Mouse (Mus musculus): Measurements from ENCODE around the gene Slc22a6. TPM values are rescaled to one million over a fixed set of nuclear protein-coding genes. Genes with fewer than 3 reads are reported as not detected.

The Slc22a6 gene
- total and polyA plus RNA-seq, 3 experiments, result not detected

DNA sequence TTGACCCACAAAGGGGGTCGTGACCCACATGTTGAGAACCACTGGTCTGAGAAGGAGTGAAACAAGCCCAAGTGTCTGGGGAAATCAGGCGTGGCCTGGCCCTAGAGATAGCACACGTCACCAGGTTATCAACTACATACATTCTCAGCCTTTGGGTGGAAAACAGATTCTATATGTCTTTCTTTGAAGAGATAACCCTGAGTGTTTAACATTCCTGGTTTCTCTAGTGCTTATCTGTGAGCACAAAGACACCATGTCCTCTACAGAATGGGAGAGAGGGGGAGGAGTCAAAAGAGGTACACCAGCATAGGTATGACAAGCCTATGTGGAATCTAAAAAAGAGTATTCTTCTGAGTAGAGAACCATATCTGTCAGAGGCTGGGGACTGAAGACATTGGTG, 14.9 kb upstream of the Slc22a6 start (continued):
- TF ChIP-seq SIN3A (IDR thresholded peaks at IDR 0.05; ENCODE audit: low read length) (peak; percentile 39; the same call in 1 of the 2 replicates), CHD1 (IDR thresholded peaks at IDR 0.05; ENCODE audit: low read depth, low read length) (no peak), ZKSCAN1 (IDR thresholded peaks at IDR 0.05; ENCODE audit: low read depth, low read length) (no peak), TCF12 (IDR thresholded peaks at IDR 0.05; ENCODE audit: low read depth, low read length) (peak; percentile 98), CTCF (IDR thresholded peaks at IDR 0.05 in 2 of 3, conservative IDR thresholded peaks at IDR 0.05 in 1 of 3; ENCODE audit: control insufficient read depth in 1 of 3, insufficient read depth in 1 of 3, low read depth in 2 of 3, low read length in 3 of 3, poor library complexity in 1 of 3, severe bottlenecking in 1 of 3) (no peak), ETS1 (IDR thresholded peaks at IDR 0.05; ENCODE audit: low read depth, low read length) (peak; percentile 81), MYB (IDR thresholded peaks at IDR 0.05; ENCODE audit: low read depth, low read length) (no peak), MYC (IDR thresholded peaks at IDR 0.05; ENCODE audit: low read depth, low read length) (no peak), USF1 (IDR thresholded peaks at IDR 0.05; ENCODE audit: low read depth, low read length) (no peak), HCFC1 (IDR thresholded peaks at IDR 0.05; ENCODE audit: low read depth, low read length) (no peak)

DNA sequence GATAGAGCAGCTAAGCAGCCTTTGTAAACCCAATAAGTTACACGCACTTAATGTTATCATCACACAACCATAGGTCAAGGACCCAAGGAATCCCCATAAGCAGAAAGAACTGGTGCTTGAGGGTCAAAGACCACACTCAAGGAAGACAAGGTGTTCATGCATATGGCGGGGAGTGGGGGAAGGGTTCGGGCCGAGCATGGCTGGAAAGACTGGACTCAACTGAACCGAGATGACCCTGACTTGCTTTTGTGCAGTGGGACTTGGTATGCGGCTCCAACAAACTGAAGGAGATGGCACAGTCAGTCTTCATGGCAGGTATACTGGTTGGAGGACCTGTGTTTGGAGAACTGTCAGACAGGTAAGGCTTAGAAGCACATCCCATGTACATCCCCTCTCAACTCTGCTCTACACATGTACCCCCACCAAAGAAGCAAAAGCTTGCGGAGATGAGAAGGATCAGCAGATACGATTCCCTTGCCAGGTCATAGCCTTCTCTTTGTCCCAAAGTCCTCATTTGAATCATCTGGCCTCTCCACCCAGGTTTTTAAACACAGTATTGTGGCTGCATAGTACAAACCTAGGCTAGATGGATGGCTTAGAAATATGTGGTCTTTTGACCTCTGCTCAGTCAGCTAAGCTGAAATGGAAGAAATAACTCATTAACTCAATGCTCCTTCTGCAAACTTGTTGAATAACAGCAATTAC, 13.2 kb upstream of the Slc22a6 start:
- Histone ChIP-seq H3K9me3 (replicated peaks; ENCODE audit: insufficient read depth, low read length) (no peaks in the 10 kb centered on the region), H3K4me3 (ENCODE audit: control insufficient read depth in 1 of 2, insufficient read depth in 1 of 2, low read depth in 2 of 2, low read length in 2 of 2) (no peak overlapping the region), H3K9ac (ENCODE audit: control insufficient read depth, low read depth, low read length, poor library complexity, severe bottlenecking) (no peak overlapping the region), H3K27ac (ENCODE audit: control insufficient read depth, low read depth, low read length) (no peak overlapping the region), H3K4me1 (ENCODE audit: control insufficient read depth in 1 of 2, insufficient read depth in 2 of 2, low read length in 2 of 2) (peaks cover 7 to 8% of the 10 kb centered on the region in 2 experiments; a peak in 3 of 4 replicates), H3K36me3 (ENCODE audit: control insufficient read depth in 1 of 2, insufficient read depth in 2 of 2, low read length in 2 of 2) (peaks cover 0 to 8% of the 10 kb centered on the region in 2 experiments; a peak in 2 of 4 replicates), H3K79me2 (ENCODE audit: control insufficient read depth, insufficient read depth, low read length, poor library complexity) (no peaks in the 10 kb centered on the region), H3K27me3 (ENCODE audit: control insufficient read depth in 1 of 2, insufficient read depth in 2 of 2, low read length in 2 of 2) (peaks cover 2 to 3% of the 10 kb centered on the region in 2 experiments; a peak in 3 of 4 replicates)
- TF ChIP-seq TAL1 (IDR thresholded peaks at IDR 0.05; ENCODE audit: low read length) (no peak), CHD2 (IDR thresholded peaks at IDR 0.05; ENCODE audit: low read length) (no peak), EP300 (IDR thresholded peaks at IDR 0.05; ENCODE audit: low read depth in 1 of 2, low read length in 2 of 2) (no peak), MYB (IDR thresholded peaks at IDR 0.05; ENCODE audit: low read depth, low read length) (no peak), RCOR1 (IDR thresholded peaks at IDR 0.05; ENCODE audit: low read depth, low read length) (no peak), ZMIZ1 (IDR thresholded peaks at IDR 0.05; ENCODE audit: low read depth, low read length) (no peak), POLR2AphosphoS5 (IDR thresholded peaks at IDR 0.05; ENCODE audit: borderline replicate concordance, low read depth, low read length) (no peak), RAD21 (IDR thresholded peaks at IDR 0.05; ENCODE audit: low read depth, low read length) (no peak), MAFK (IDR thresholded peaks at IDR 0.05; ENCODE audit: borderline replicate concordance, low read depth, low read length) (no peak), ETS1 (IDR thresholded peaks at IDR 0.05; ENCODE audit: low read depth, low read length) (no peak)
- DNase-seq (ENCODE audit: low read depth, low spot score), result no peak
